Mouse (Mus musculus) limb, embryonic 14.5 days (tissue): ENCODE results near the gene Pgam5. TPM values are rescaled to one million over a fixed set of nuclear protein-coding genes. Genes with fewer than 3 reads are reported as not detected.

Experiments
- ATAC-seq: fragments of 200-750 bp; cut with Nextera tagmentation; 2 replicates; pipeline ENCODE4 v1.8.0; 2017; ENCODE audit warnings: low read depth, moderate number of reproducible peaks, moderate TSS enrichment; ENCODE audit not compliant: low FRiP score
- DNase-seq: peaks from one replicate; pipeline ENCODE4 v3.0.0-alpha.2; 2015; ENCODE audit warnings: low spot score
- H3K27ac ChIP-seq: fragments of 300-500 bp; sonication (generic); replicated peaks from 2 replicates; pipeline ENCODE4 v1.5.1; 2014; ENCODE audit warnings: low read depth, mild to moderate bottlenecking, low read length, moderate library complexity, mixed read lengths
- H3K27me3 ChIP-seq: fragments of 300-500 bp; sonication (generic); 2 replicates; pipeline ENCODE4 v1.6.1; 2014; ENCODE audit warnings: low read length, mixed read lengths; ENCODE audit not compliant: control insufficient read depth, insufficient read depth
- H3K36me3 ChIP-seq: fragments of 300-500 bp; sonication (generic); 2 replicates; pipeline ENCODE4 v1.6.1; 2014; ENCODE audit warnings: mild to moderate bottlenecking, low read length, moderate library complexity, mixed read lengths; ENCODE audit not compliant: control insufficient read depth, insufficient read depth
- H3K4me1 ChIP-seq: fragments of 300-500 bp; sonication (generic); 2 replicates; pipeline ENCODE4 v1.6.1; 2014; ENCODE audit warnings: antibody characterized with exemption, low read length, mixed read lengths; ENCODE audit not compliant: control insufficient read depth, insufficient read depth
- H3K4me2 ChIP-seq: fragments of 300-500 bp; sonication (generic); replicated peaks from 2 replicates; pipeline ENCODE4 v1.6.1; 2014; ENCODE audit warnings: low read depth, mild to moderate bottlenecking, low read length, moderate library complexity; ENCODE audit not compliant: severe bottlenecking
- H3K4me3 ChIP-seq: fragments of 300-500 bp; sonication (generic); replicated peaks from 2 replicates; pipeline ENCODE4 v1.5.1; 2014; ENCODE audit warnings: low read length
- H3K9ac ChIP-seq: fragments of 300-500 bp; sonication (generic); 2 replicates; pipeline ENCODE4 v1.6.1; 2014; ENCODE audit warnings: mild to moderate bottlenecking, low read depth, low read length, moderate library complexity; ENCODE audit not compliant: severe bottlenecking
- H3K9me3 ChIP-seq: fragments of 300-500 bp; sonication (generic); 2 replicates; pipeline ENCODE4 v1.6.1; 2016; ENCODE audit warnings: low read length; ENCODE audit not compliant: control insufficient read depth
- POLR2A ChIP-seq: fragments of 200-500 bp; IDR thresholded peaks from 2 replicates; pipeline ENCODE4 v1.8.0; 2012; ENCODE audit warnings: inconsistent platforms, mild to moderate bottlenecking, moderate library complexity, borderline replicate concordance; ENCODE audit not compliant: insufficient read depth, insufficient read length; ENCODE audit errors: extremely low read depth
- WGBS: fragments of 180-500 bp; shearing (Covaris S2); extraction: QIAGEN DNeasy Blood & Tissue Kit; methylation state at CpG from one replicate; pipeline ENCODE4 v1.1.7; 2014; 5-methylcytosine and 5-hydroxymethylcytosine counted together
- polyA plus RNA-seq, 2 experiments: library from polyadenylated mRNA; depleted of rRNA in 1 of 2; stranded (reverse) in 1 of 2; unstranded in 1 of 2; fragments of >200 nt; fragmentation: Nextera tagmentation in 1 of 2; extraction: Ambion mirVana in 1 of 2; gene quantifications; 2 replicates each; pipeline versions ENCODE4 v1.2.1 to v1.2.3; 2012 to 2014

The Pgam5 gene
- polyA plus RNA-seq, 2 experiments = 41.0 to 70.2 TPM

DNA sequence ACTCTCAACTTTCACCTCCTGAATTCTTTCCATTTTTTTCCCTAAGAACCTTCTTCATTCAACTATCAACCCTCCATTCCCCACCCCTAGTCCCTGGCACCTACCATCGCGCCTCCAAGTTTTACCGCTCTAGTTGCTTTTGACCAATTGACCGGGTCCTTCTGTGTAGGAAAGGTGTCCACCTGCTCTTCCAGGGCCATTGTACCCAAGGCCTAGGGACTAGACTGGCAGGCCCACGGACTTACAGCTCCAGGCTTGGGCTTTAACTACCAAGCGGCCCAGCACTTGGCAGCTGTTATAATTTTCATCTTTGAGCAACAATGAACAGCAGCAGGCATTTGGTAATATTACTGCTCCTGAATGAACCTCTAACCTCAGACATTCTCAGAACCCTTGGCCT, 529 bp upstream of the Pgam5 start:
- H3K4me1 ChIP-seq = peaks cover 5% of the 10 kb centered on the region
- no peak for DNase-seq
- no peaks in the 10 kb centered on the region for H3K9me3 ChIP-seq
- H3K27ac ChIP-seq = no peak overlapping the region
- H3K36me3 ChIP-seq = peaks cover 21% of the 10 kb centered on the region
- no peak for TF ChIP-seq POLR2A
- WGBS = 91% methylated on average over 6 of the region's 6 CpGs
- H3K27me3 ChIP-seq = no peaks in the 10 kb centered on the region
- H3K9ac ChIP-seq = no peak overlapping the region
- H3K4me2 ChIP-seq = no peak overlapping the region
- peak overlapping the region; percentile 94; the same call in 1 of the 2 replicates for H3K4me3 ChIP-seq
- ATAC-seq = no peak

DNA sequence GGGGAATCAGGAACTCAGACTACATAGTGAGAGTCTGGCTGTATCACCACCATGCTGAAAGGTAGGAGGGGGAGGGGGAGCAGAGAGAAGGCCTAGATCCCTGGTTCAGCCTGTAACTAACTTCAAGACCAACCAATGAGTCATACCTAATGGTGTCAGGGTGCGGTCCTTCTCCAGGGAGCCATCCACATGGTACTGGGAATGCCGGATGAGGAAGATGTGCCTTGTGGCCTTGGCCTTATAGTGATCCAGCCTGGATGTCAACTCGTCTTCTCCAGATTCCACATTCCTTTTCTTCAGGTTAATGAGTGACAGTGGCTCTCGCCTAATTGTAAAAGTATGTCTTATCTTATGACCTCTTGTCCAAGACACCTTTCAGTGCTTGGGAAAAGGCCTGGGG, 2.8 kb downstream of the Pgam5 start:
- Histone ChIP-seq H3K9ac (no peak overlapping the region), H3K4me2 (no peak overlapping the region), H3K27ac (no peak overlapping the region), H3K4me3 (no peak overlapping the region), H3K36me3 (peaks cover 35% of the 10 kb centered on the region), H3K27me3 (no peaks in the 10 kb centered on the region), H3K9me3 (no peaks in the 10 kb centered on the region), H3K4me1 (peaks cover 5% of the 10 kb centered on the region)
- TF ChIP-seq POLR2A = no peak
- 94% methylated on average over 4 of the region's 4 CpGs for WGBS
- DNase-seq (no peak), ATAC-seq (no peak)

- no peak for ATAC-seq
- TF ChIP-seq POLR2A = no peak
- no peak for DNase-seq
- H3K4me2 ChIP-seq = no peak overlapping the region
- peaks cover 89% of the 10 kb centered on the region for H3K36me3 ChIP-seq
- no peaks in the 10 kb centered on the region for H3K4me1 ChIP-seq
- H3K9ac ChIP-seq = no peak overlapping the region
- H3K27me3 ChIP-seq = no peaks in the 10 kb centered on the region
- H3K4me3 ChIP-seq = no peak overlapping the region
- no peak overlapping the region for H3K27ac ChIP-seq
- H3K9me3 ChIP-seq = no peaks in the 10 kb centered on the region
- 90% methylated on average over 2 of the region's 2 CpGs for WGBS
Observed at GRCm38 (mm10) chr5:110244091-110244490, 25.6 kb downstream of the Pgam5 start.

- Histone ChIP-seq H3K4me2 (peak overlapping the region; percentile 66), H3K4me1 (peaks cover 17% of the 10 kb centered on the region), H3K9me3 (no peaks in the 10 kb centered on the region), H3K27me3 (no peaks in the 10 kb centered on the region), H3K27ac (no peak overlapping the region), H3K4me3 (no peak overlapping the region), H3K9ac (no peak overlapping the region), H3K36me3 (peaks cover 27% of the 10 kb centered on the region)
- ATAC-seq (no peak), DNase-seq (no peak)
- 87% methylated on average over 6 of the region's 6 CpGs for WGBS
- no peak for TF ChIP-seq POLR2A
Observed at GRCm38 (mm10) chr5:110232346-110232745, 37.4 kb downstream of the Pgam5 start.

DNA sequence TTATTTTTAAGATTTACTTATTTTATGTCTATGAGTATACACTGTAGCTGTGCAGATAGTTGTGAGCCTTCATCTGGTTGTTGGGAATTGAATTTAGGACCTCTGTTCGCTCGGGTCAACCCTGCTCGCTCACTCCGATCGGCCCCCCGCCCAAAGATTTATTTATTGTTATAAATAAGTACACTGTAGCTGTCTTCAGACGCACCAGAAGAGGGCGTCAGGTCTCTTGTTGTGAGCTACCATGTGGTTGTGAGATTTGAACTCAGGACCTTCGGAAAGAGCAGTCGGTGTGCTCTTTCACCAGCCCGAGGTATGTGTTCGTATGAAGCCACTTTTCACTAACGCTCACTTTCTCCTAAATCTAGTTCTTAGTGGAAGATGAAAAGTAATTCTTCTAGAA, 38.1 kb downstream of the Pgam5 start:
- Histone ChIP-seq H3K27ac (no peak overlapping the region), H3K4me2 (peak overlapping the region; percentile 66), H3K36me3 (peaks cover 22% of the 10 kb centered on the region), H3K9me3 (no peaks in the 10 kb centered on the region), H3K9ac (peak overlapping the region; percentile 96), H3K4me3 (peak overlapping the region; percentile 99), H3K27me3 (no peaks in the 10 kb centered on the region), H3K4me1 (peaks cover 17% of the 10 kb centered on the region)
- ATAC-seq (no peak), DNase-seq (no peak)
- no peak for TF ChIP-seq POLR2A
- 42% methylated on average over 13 of the region's 13 CpGs for WGBS

DNA sequence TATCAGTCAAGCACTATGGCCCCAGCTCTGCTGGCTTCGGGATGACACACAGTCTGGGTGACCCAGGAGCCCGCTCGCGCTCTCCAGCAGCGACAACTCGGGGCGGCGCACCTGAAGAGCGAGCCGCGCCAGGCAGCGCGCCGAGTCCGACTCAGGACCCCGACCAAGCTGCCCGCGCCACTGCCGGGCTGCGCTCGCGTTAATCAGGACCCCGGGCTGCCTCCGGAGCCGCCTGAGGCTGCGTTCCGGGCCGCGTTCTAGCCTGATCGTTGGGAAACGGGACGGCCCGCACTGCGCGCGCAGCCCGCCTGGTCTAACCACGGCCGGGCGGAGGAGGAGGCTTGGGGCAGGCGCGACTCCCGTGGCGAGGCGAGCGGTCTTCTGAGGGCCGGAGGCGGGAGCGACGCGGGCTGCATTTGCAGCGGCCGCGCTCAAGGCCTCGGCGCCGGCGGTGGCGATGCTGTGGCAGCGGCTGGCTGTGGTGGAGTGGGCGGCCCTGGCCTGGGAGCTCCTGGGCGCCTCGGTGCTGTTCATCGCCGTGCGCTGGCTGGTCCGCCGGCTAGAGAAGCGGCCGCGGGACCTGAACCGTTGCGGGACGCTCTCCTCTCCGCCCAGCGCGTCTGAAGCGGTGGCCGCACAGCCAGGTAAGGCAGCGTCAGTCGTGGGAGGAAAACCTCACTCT, 38.8 kb downstream of the Pgam5 start, which contains the start of gene Ankle2:
TSS of gene Ankle2 (plus strand) at position 225 of the 682 bp plus-strand sequence.
- peak within 1 kb of the TSS; percentile 96 for H3K9ac ChIP-seq
- TF ChIP-seq POLR2A = peak; percentile 74; the same call in 1 of the 2 replicates

More for the DNA sequence above, 38.8 kb downstream of the Pgam5 start, which contains the start of gene Ankle2:
- Histone ChIP-seq H3K4me1 (peaks cover 17% of the 10 kb centered on the region), H3K4me3 (peak within 1 kb of the TSS; percentile 99), H3K27ac (peak within 1 kb of the TSS; percentile 93), H3K9me3 (no peaks in the 10 kb centered on the region), H3K4me2 (peak within 1 kb of the TSS; percentile 66), H3K36me3 (peaks cover 15% of the 10 kb centered on the region), H3K27me3 (no peaks in the 10 kb centered on the region)
- peak; percentile 91 for DNase-seq
- under 1% methylated on average over 31 of the region's 81 CpGs for WGBS
- ATAC-seq = peak; percentile 95
